Mouse (Mus musculus) limb, embryonic 13.5 days (tissue): ENCODE measurements around the gene Ly6g6e. TPM values are rescaled to one million over a fixed set of nuclear protein-coding genes. Genes with fewer than 3 reads are reported as not detected.

Experiments used
- ATAC-seq: fragments of 200-750 bp; cut with Nextera tagmentation; 2 replicates; pipeline ENCODE4 v1.8.0; 2017; ENCODE audit warnings: low read depth, moderate number of reproducible peaks, moderate TSS enrichment; ENCODE audit not compliant: low FRiP score
- H3K27ac ChIP-seq: fragments of 300-500 bp; sonication (generic); 2 replicates; pipeline ENCODE4 v1.5.1; 2015; ENCODE audit warnings: inconsistent platforms, mild to moderate bottlenecking, moderate library complexity
- H3K27me3 ChIP-seq: fragments of 300-500 bp; sonication (generic); 2 replicates; pipeline ENCODE4 v1.6.1; 2015; ENCODE audit warnings: mild to moderate bottlenecking, inconsistent platforms
- H3K36me3 ChIP-seq: fragments of 300-500 bp; sonication (generic); 2 replicates; pipeline ENCODE4 v1.6.1; 2015; ENCODE audit warnings: inconsistent platforms, mild to moderate bottlenecking, moderate library complexity
- H3K4me1 ChIP-seq: fragments of 300-500 bp; sonication (generic); 2 replicates; pipeline ENCODE4 v1.6.1; 2015; ENCODE audit warnings: inconsistent platforms
- H3K4me2 ChIP-seq: fragments of 300-500 bp; sonication (generic); replicated peaks from 2 replicates; pipeline ENCODE4 v1.6.1; 2015; ENCODE audit warnings: inconsistent platforms, mild to moderate bottlenecking, moderate library complexity
- H3K4me3 ChIP-seq: fragments of 300-500 bp; sonication (generic); 2 replicates; pipeline ENCODE4 v1.5.1; 2015; ENCODE audit warnings: moderate library complexity, mild to moderate bottlenecking, inconsistent platforms
- H3K9ac ChIP-seq: fragments of 300-500 bp; sonication (generic); 2 replicates; pipeline ENCODE4 v1.6.1; 2015; ENCODE audit warnings: mild to moderate bottlenecking, inconsistent platforms
- H3K9me3 ChIP-seq: fragments of 300-500 bp; sonication (generic); 2 replicates; pipeline ENCODE4 v1.6.1; 2016; ENCODE audit warnings: inconsistent platforms
- WGBS: fragments of 180-500 bp; shearing (Covaris S2); methylation state at CpG from one replicate; pipeline ENCODE4 v1.1.7; 2015; 5-methylcytosine and 5-hydroxymethylcytosine counted together
- polyA plus RNA-seq: library from polyadenylated mRNA; unstranded; fragments of >200 nt; fragmentation: Nextera tagmentation; extraction: Ambion mirVana; gene quantifications from 2 replicates; pipeline ENCODE4 v1.2.1, GENCODE M21; 2015

The Ly6g6e gene
- polyA plus RNA-seq, 1 experiment from 2014 or later, result 3.4 TPM

DNA sequence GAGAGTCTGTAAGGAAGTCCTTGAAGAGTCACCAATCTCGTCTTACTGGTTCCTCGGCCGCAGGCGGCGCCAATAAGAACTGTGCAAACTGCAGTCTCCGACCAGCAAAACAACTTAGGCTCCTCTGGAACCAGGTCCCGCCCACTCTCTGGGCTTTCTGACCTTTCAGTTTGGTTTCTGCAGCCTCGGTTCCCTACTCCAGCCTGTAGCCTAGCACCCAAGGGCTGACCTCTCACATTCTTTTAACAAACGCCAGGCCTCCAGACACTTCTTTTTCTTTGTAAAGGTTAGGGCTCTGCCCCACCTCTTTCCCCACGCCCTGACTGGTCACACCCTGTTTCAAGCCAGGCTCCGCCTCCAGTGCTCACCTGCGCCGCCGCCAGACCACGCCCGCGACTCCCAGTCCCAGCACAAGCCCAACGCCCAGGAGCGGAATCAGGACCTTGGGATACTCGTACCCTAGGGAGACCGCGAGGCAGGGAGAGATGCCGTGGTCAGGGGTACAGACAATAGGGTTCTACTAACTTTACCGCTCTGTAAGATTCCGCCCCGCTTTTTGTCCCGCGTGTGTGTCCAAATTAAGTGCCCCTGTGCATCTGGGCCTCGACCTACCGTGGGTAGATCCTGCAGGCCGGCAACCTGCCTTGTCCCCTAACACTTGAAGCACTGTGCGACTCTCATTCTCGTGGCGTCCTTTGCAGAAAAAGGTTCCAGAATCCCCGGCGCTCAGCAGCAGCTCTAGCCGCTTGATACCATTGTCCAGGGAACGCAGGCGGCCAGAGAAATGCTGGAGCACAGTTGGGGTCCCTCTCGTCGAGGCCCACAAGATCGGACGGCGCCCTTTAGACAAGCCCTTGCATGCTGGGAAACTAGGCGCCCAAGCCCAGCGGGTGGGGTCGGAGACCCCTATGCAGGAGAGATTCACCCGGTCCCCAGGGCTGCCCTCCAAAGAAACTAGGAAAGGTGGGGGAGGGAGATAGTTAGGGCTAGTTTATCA is 11.5 kb upstream of the Ly6g6e start, which contains the start of gene Ly6g6c:
Gene Ly6g6c (plus strand): TSS at position 438 of the 997 bp plus-strand sequence.
- Histone ChIP-seq H3K27me3 (peaks cover 68% of the 10 kb centered on the region), H3K4me2 (peak within 1 kb of the TSS; percentile 67), H3K4me1 (peaks cover 34% of the 10 kb centered on the region), H3K4me3 (peak within 1 kb of the TSS; percentile 40), H3K9ac (peak within 1 kb of the TSS; percentile 55), H3K9me3 (no peaks in the 10 kb centered on the region), H3K27ac (no peak within 1 kb of the TSS), H3K36me3 (peaks cover 33% of the 10 kb centered on the region)
- ATAC-seq, result peak; percentile 62
- WGBS, result 2% methylated on average over 48 of the region's 48 CpGs

GRCm38 (mm10) chr17:35066084-35066483 is 10.6 kb upstream of the Ly6g6e start, which contains the start of gene Mpig6b:
TSS of gene Mpig6b (minus strand) at chr17:35066184.
- WGBS, result 47% methylated on average over 10 of the region's 10 CpGs
- peaks cover 25% of the 10 kb centered on the region for H3K4me1 ChIP-seq

GRCm38 (mm10) chr17:35068213-35068914 is 8.3 kb upstream of the Ly6g6e start:
- WGBS, result 82% methylated on average over 17 of the region's 17 CpGs
- H3K27ac ChIP-seq, result no peak overlapping the region

More at GRCm38 (mm10) chr17:35066084-35066483, 10.6 kb upstream of the Ly6g6e start, which contains the start of gene Mpig6b:
- H3K9ac ChIP-seq, result peak within 1 kb of the TSS; percentile 55
- no peak for ATAC-seq
- H3K36me3 ChIP-seq, result peaks cover 25% of the 10 kb centered on the region
- no peak within 1 kb of the TSS for H3K27ac ChIP-seq
- peak within 1 kb of the TSS; percentile 67 for H3K4me2 ChIP-seq
- H3K27me3 ChIP-seq, result peaks cover 68% of the 10 kb centered on the region
- peak within 1 kb of the TSS; percentile 40 for H3K4me3 ChIP-seq
- H3K9me3 ChIP-seq, result no peaks in the 10 kb centered on the region

DNA sequence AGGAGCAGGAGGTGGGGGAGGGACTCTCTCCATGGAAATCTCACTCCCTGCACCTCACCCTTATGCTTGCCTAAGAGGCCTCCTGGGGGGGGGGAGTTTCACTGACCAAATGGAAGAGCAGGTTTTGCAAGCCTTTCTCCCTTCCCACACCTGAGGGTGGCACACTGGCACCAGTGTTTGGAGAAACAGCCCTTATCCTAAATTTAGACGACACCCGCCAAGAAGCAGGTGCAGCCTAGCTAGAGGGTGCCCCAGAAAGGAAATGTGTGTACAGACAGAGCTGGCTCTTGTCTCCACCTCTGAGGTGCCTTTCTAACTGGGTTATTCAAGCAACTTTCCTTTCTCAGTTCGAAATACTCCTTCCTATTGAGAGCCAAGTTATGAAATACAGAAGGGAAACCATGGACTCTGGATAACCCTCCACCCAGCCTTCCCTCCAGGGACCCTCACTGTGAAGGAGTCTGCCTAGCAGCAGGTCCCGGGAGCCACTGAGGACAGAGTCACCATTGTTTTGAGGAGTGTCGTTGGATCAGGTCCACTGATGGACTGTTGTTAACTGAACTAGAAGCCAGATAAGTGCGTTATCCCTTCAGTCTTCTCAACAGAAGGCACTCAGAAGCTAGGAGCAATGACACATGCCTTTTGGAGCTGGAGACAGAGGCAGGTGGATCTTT is 6.0 kb upstream of the Ly6g6e start:
- no peaks in the 10 kb centered on the region for H3K36me3 ChIP-seq
- 55% methylated on average over 6 of the region's 6 CpGs for WGBS
- H3K9ac ChIP-seq, result no peak overlapping the region
- H3K4me2 ChIP-seq, result no peak overlapping the region
- ATAC-seq, result no peak
- no peak overlapping the region for H3K27ac ChIP-seq
- peaks cover 9% of the 10 kb centered on the region for H3K4me1 ChIP-seq
- H3K9me3 ChIP-seq, result no peaks in the 10 kb centered on the region; the same call in 1 of the 2 replicates
- H3K4me3 ChIP-seq, result no peak overlapping the region
- H3K27me3 ChIP-seq, result peaks cover 36% of the 10 kb centered on the region

More at GRCm38 (mm10) chr17:35068213-35068914, 8.3 kb upstream of the Ly6g6e start:
- Histone ChIP-seq H3K9ac (no peak overlapping the region), H3K4me1 (peaks cover 18% of the 10 kb centered on the region), H3K27me3 (peaks cover 59% of the 10 kb centered on the region), H3K36me3 (peaks cover 4% of the 10 kb centered on the region), H3K4me3 (no peak overlapping the region), H3K9me3 (no peaks in the 10 kb centered on the region), H3K4me2 (no peak overlapping the region)
- no peak for ATAC-seq

DNA sequence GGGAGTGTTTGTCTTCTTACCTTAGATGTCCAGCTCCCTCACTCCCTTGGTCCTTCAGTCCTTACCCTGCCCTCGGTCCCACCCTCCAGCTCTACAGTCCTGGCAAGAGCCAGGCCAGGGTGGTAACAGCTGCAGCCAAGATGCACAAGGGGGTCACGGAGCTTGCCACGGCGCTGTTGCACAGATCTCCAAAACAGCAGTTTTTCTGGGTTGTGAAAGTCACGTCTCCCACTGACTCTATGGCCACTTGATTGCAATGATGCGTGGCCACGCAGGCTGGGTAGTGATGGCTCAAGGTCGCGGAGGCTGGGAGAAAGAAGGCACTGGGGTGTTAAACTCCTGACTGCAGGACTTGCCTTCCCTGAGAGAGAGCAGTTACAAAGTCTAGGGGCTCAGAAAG is 5.2 kb upstream of the Ly6g6e start:
- no peaks in the 10 kb centered on the region for H3K36me3 ChIP-seq
- WGBS, result 77% methylated on average over 9 of the region's 9 CpGs
- H3K27me3 ChIP-seq, result peaks cover 28% of the 10 kb centered on the region
- no peak overlapping the region for H3K27ac ChIP-seq
- no peaks in the 10 kb centered on the region; the same call in 1 of the 2 replicates for H3K9me3 ChIP-seq
- no peak overlapping the region for H3K4me3 ChIP-seq
- no peak for ATAC-seq
- H3K4me1 ChIP-seq, result peaks cover 11% of the 10 kb centered on the region
- no peak overlapping the region for H3K4me2 ChIP-seq
- H3K9ac ChIP-seq, result no peak overlapping the region

GRCm38 (mm10) chr17:35074097-35074496 is 2.6 kb upstream of the Ly6g6e start:
- Histone ChIP-seq H3K27me3 (peaks cover 13% of the 10 kb centered on the region; the same call in 1 of the 2 replicates), H3K36me3 (no peaks in the 10 kb centered on the region), H3K27ac (no peak overlapping the region), H3K9ac (peak overlapping the region; percentile 45; the same call in 1 of the 2 replicates), H3K4me2 (0 out of 2 replicates have a peak overlapping the region, but pooled peaks have one; percentile 16), H3K9me3 (no peaks in the 10 kb centered on the region; the same call in 1 of the 2 replicates), H3K4me3 (no peak overlapping the region), H3K4me1 (peaks cover 26% of the 10 kb centered on the region)
- WGBS, result 30% methylated on average over 17 of the region's 17 CpGs
- ATAC-seq, result no peak

- H3K4me1 ChIP-seq, result peaks cover 26% of the 10 kb centered on the region
- no peaks in the 10 kb centered on the region; the same call in 1 of the 2 replicates for H3K9me3 ChIP-seq
- H3K4me2 ChIP-seq, result peak overlapping the region; percentile 41
- H3K27ac ChIP-seq, result no peak overlapping the region
- 29% methylated on average over 2 of the region's 2 CpGs for WGBS
- no peak for ATAC-seq
- H3K27me3 ChIP-seq, result peaks cover 11% of the 10 kb centered on the region; the same call in 1 of the 2 replicates
- no peak overlapping the region for H3K4me3 ChIP-seq
- H3K36me3 ChIP-seq, result no peaks in the 10 kb centered on the region
- no peak overlapping the region for H3K9ac ChIP-seq
Measured at GRCm38 (mm10) chr17:35077285-35077684, 583 bp downstream of the Ly6g6e start.

DNA sequence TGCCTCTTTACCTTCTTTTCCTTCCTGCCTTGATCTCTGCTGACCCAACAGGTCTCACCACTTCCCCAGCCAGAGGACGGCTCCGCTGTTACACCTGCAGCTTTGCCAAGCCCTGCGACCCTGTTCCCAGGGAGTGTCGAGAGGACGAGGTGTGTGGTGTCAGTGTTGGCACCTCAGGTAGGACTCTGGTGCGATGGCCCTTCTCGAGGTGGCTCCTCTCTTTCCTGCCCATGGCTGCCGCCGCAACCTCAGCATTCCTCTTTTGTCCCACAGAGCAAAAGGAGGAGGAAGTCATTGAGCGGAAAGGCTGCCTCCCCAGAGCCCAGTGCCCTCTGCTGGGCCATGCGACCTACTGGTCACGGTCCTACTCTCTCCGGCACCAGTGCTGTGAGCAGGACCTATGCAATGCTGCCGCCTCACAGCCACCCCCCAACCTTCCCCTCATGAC is 1.1 kb downstream of the Ly6g6e start, which contains the start of gene Ly6g6d:
Gene Ly6g6d (minus strand): TSS at position 280 of the 448 bp plus-strand sequence.
- Histone ChIP-seq H3K9ac (peak within 1 kb of the TSS; percentile 43; the same call in 1 of the 2 replicates), H3K4me3 (no peak within 1 kb of the TSS), H3K9me3 (no peaks in the 10 kb centered on the region; the same call in 1 of the 2 replicates), H3K4me2 (peak within 1 kb of the TSS; percentile 41), H3K36me3 (no peaks in the 10 kb centered on the region), H3K27ac (no peak within 1 kb of the TSS), H3K27me3 (peaks cover 11% of the 10 kb centered on the region; the same call in 1 of the 2 replicates), H3K4me1 (peaks cover 26% of the 10 kb centered on the region)
- ATAC-seq, result no peak
- 15% methylated on average over 14 of the region's 14 CpGs for WGBS

GRCm38 (mm10) chr17:35079778-35080177 is 3.1 kb downstream of the Ly6g6e start:
- Histone ChIP-seq H3K27me3 (peaks cover 11% of the 10 kb centered on the region; the same call in 1 of the 2 replicates), H3K4me1 (peaks cover 18% of the 10 kb centered on the region), H3K36me3 (no peaks in the 10 kb centered on the region), H3K9ac (0 out of 2 replicates have a peak overlapping the region, but pooled peaks have one; percentile 4), H3K27ac (no peak overlapping the region), H3K4me3 (no peak overlapping the region), H3K9me3 (no peaks in the 10 kb centered on the region; the same call in 1 of the 2 replicates), H3K4me2 (no peak overlapping the region)
- no peak for ATAC-seq
- WGBS, result 74% methylated on average over 9 of the region's 9 CpGs

DNA sequence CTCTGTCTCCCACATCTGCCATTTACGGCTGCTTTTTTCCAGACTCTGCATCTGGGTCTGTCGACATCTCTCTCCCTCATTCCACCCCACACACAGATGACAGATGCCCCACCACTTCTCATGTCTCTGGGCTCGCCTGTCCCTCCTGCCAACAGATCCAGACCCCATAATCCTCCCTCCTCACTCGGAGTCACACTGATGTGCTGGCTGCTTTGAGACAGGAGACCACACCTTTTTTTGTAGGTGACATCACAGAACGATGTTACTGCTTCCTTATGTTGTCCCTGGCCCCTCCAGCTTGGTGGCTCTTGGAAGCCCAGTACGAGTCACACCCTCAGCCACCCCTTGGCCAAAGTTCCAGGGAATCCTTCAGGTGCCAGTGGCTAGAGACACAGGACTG is 3.5 kb downstream of the Ly6g6e start:
- 39% methylated on average over 6 of the region's 6 CpGs for whole genome bisulfite sequencing
- no peak overlapping the region for H3K4me2 ChIP-seq

GRCm38 (mm10) chr17:35080710-35081109 is 4.0 kb downstream of the Ly6g6e start:
- ATAC-seq, result no peak
- Histone ChIP-seq H3K9me3 (no peaks in the 10 kb centered on the region; the same call in 1 of the 2 replicates), H3K4me2 (no peak overlapping the region), H3K4me1 (peaks cover 18% of the 10 kb centered on the region), H3K4me3 (no peak overlapping the region), H3K9ac (no peak overlapping the region), H3K27ac (no peak overlapping the region), H3K36me3 (no peaks in the 10 kb centered on the region), H3K27me3 (peaks cover 11% of the 10 kb centered on the region; the same call in 1 of the 2 replicates)
- 87% methylated on average over 4 of the region's 4 CpGs for WGBS

More for the DNA sequence above, 3.5 kb downstream of the Ly6g6e start:
- H3K36me3 ChIP-seq, result no peaks in the 10 kb centered on the region
- no peaks in the 10 kb centered on the region; the same call in 1 of the 2 replicates for H3K9me3 ChIP-seq
- H3K4me3 ChIP-seq, result no peak overlapping the region
- H3K9ac ChIP-seq, result 0 out of 2 replicates have a peak overlapping the region, but pooled peaks have one; percentile 4
- H3K27ac ChIP-seq, result no peak overlapping the region
- peaks cover 18% of the 10 kb centered on the region for H3K4me1 ChIP-seq
- H3K27me3 ChIP-seq, result peaks cover 11% of the 10 kb centered on the region; the same call in 1 of the 2 replicates
- no peak for ATAC-seq
